Comparison of ENCODE assay signal across 12 mouse cellular contexts in the genomic region with DNA sequence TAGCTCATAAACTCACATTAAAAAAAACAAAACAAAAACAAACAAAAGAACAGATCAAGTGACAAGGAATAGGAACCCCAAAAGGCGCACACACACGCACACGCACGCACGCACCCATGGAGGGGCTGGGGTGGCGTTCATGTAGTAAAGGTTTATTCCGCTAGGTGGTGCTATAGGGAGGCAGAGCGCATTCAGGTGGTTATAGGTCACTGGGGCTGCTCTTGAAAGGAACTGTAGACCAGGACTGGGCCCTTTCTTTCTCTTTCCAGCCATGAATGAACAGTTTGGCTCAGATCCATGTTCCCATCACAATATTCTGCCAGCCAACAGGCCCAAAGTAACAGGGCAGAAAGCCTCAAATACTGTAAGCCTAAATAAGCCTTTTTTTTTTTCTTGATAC. TPM values are rescaled to one million over a fixed set of nuclear protein-coding genes. Genes with fewer than 3 reads are reported as not detected.
A peak's percentile ranks its signal among the peaks of the same experiment; 100 is the strongest.
DNase-seq lines count a peak whose midpoint lies in the region; ATAC-seq and TF ChIP-seq lines count a peak whose summit lies in the region.
"Had no signal": no experiment of that assay in that cellular context is flagged by ENCODE, and none has a peak within 500 bp of the region (broad histone marks: within the 10 kb centered on the region; RNA-seq: fewer than 3 reads in every experiment).

No protein-coding gene starts in this region.

- no peak overlapping the region for H3K9ac ChIP-seq in kidney, embryonic 16.5 days (replicated peaks; ENCODE audit: low read length)
- H3K9ac ChIP-seq: hindbrain, embryonic 15.5 days had no signal

- no peaks in the 10 kb centered on the region for H3K36me3 ChIP-seq in kidney, adult 2 months (ENCODE audit: control insufficient read depth, insufficient read depth, low read length)
- peaks cover 7% of the 10 kb centered on the region for H3K36me3 ChIP-seq in limb, embryonic 10.5 days
- peaks cover 8% of the 10 kb centered on the region; the same call in 1 of the 2 replicates for H3K36me3 ChIP-seq in kidney, embryonic 16.5 days (ENCODE audit: insufficient read depth, low read length)

- no peaks in the 10 kb centered on the region for H3K27me3 ChIP-seq in kidney, adult 2 months (replicated peaks; ENCODE audit: control insufficient read depth, insufficient read depth, low read length)
- H3K27me3 ChIP-seq in limb, embryonic 10.5 days (ENCODE audit: low read depth, poor library complexity, severe bottlenecking): no peaks in the 10 kb centered on the region
- no peaks in the 10 kb centered on the region for H3K27me3 ChIP-seq in kidney, embryonic 16.5 days (ENCODE audit: insufficient read depth, low read length)
- H3K27me3 ChIP-seq: hindbrain, embryonic 15.5 days had no signal

- no peak for DNase-seq in kidney, adult 2 months
- DNase-seq in kidney, postnatal 25 days: no peak
- peak; percentile 68 for DNase-seq in 3T3-L1 (ENCODE audit: low read depth, low spot score)
- DNase-seq in CD4-positive helper T cell, adult 2 months (ENCODE audit: low read depth, low spot score): peak; percentile 45
- no peak for DNase-seq in right cerebral cortex, adult 18-20 months
- DNase-seq in limb, embryonic 10.5 days (ENCODE audit: low spot score): no peak
- DNase-seq: cerebellum, adult 8-10 months; lung, adult 18-20 months had no signal

- 95% methylated on average over 8 of the region's 8 CpGs for WGBS in kidney, adult 2 months
- 76% methylated on average over 8 of the region's 8 CpGs for WGBS in limb, embryonic 10.5 days
- WGBS in kidney, embryonic 16.5 days: 87% methylated on average over 8 of the region's 8 CpGs

- ATAC-seq in kidney, embryonic 16.5 days (ENCODE audit: low FRiP score, low TSS enrichment): no peak

- no peaks in the 10 kb centered on the region for H3K4me1 ChIP-seq in kidney, adult 2 months (ENCODE audit: control insufficient read depth, insufficient read depth, low read length)
- H3K4me1 ChIP-seq in cortical plate, adult 2 months (ENCODE audit: control insufficient read depth, insufficient read depth, low read length): no peaks in the 10 kb centered on the region; the same call in none of the 2 replicates
- peaks cover 37% of the 10 kb centered on the region for H3K4me1 ChIP-seq in limb, embryonic 10.5 days
- peaks cover 16% of the 10 kb centered on the region for H3K4me1 ChIP-seq in kidney, embryonic 16.5 days (ENCODE audit: insufficient read depth, low read length)

- H3K27ac ChIP-seq in kidney, adult 2 months (ENCODE audit: insufficient read depth, low read depth, low read length): no peak overlapping the region
- H3K27ac ChIP-seq in cortical plate, adult 2 months (ENCODE audit: insufficient read depth, low read length): no peak overlapping the region
- H3K27ac ChIP-seq in limb, embryonic 10.5 days: no peak overlapping the region
- no peak overlapping the region for H3K27ac ChIP-seq in kidney, embryonic 16.5 days (ENCODE audit: low read length)
- H3K27ac ChIP-seq: hindbrain, embryonic 15.5 days had no signal

- TF ChIP-seq POLR2A in kidney, adult 2 months (IDR thresholded peaks at IDR 0.05; ENCODE audit: low read depth, low read length): no peak
- no peak for TF ChIP-seq POLR2A in cortical plate, adult 2 months (IDR thresholded peaks at IDR 0.05; ENCODE audit: extremely low read depth, insufficient read depth, low read length)

- H3K4me3 ChIP-seq in kidney, adult 2 months (ENCODE audit: insufficient read depth, low read depth, low read length): no peak overlapping the region
- no peak overlapping the region for H3K4me3 ChIP-seq in cortical plate, adult 2 months (ENCODE audit: insufficient read depth, low read length)
- no peak overlapping the region for H3K4me3 ChIP-seq in limb, embryonic 10.5 days
- H3K4me3 ChIP-seq in kidney, embryonic 16.5 days (ENCODE audit: low read length): no peak overlapping the region
- H3K4me3 ChIP-seq: erythroblast, embryonic 14.5 days; hindbrain, embryonic 15.5 days had no signal

- peak; percentile 32; the same call in 1 of the 2 replicates for TF ChIP-seq CTCF in kidney, adult 2 months (conservative IDR thresholded peaks at IDR 0.05; ENCODE audit: insufficient read depth, insufficient read length, low read depth, low read length)
- 0 out of 2 replicates have a peak, but pooled peaks have one; percentile 27 for TF ChIP-seq CTCF in cortical plate, adult 2 months (IDR thresholded peaks at IDR 0.05; ENCODE audit: extremely low read depth, insufficient read depth, low read length)

- no peaks in the 10 kb centered on the region for H3K9me3 ChIP-seq in limb, embryonic 10.5 days (replicated peaks)
- H3K9me3 ChIP-seq in kidney, embryonic 16.5 days (ENCODE audit: low read length): no peaks in the 10 kb centered on the region
- H3K9me3 ChIP-seq: hindbrain, embryonic 15.5 days had no signal

- H3K4me2 ChIP-seq in kidney, embryonic 16.5 days (replicated peaks; ENCODE audit: low read depth, low read length): no peak overlapping the region
- H3K4me2 ChIP-seq: hindbrain, embryonic 15.5 days had no signal

RNA-seq across cellular contexts. Expression of gene Slc7a1, which starts 53.2 kb away (rescaled TPM):
- 4.0 TPM in 2 replicates for polyA plus RNA-seq in kidney, adult 2 months (2012; rRNA removed)
- 9.3 and 10.2 TPM in 2 replicates for polyA plus RNA-seq in cortical plate, adult 2 months (2012; rRNA removed)
- 13.2 and 17.8 TPM in 2 replicates for polyA plus RNA-seq in limb, embryonic 10.5 days (2016; fragmentation: Nextera tagmentation; extraction: Ambion mirVana)
- polyA plus RNA-seq in kidney, embryonic 16.5 days (2015; fragmentation: Nextera tagmentation; extraction: Ambion mirVana): 16.7 and 19.0 TPM in 2 replicates

Comparison
In these comparisons a context has a peak if more than half of its experiments do, and no peak if none do; other contexts are left out.
1. DNase-seq: peak in 3T3-L1 (single experiment) and CD4-positive helper T cell, adult 2 months (single experiment); none in kidney, adult 2 months (single experiment), kidney, postnatal 25 days (0 of 2), right cerebral cortex, adult 18-20 months (single experiment) and limb, embryonic 10.5 days (single experiment).